Mouse (Mus musculus): ENCODE results near the gene Rpap3.

DNA sequence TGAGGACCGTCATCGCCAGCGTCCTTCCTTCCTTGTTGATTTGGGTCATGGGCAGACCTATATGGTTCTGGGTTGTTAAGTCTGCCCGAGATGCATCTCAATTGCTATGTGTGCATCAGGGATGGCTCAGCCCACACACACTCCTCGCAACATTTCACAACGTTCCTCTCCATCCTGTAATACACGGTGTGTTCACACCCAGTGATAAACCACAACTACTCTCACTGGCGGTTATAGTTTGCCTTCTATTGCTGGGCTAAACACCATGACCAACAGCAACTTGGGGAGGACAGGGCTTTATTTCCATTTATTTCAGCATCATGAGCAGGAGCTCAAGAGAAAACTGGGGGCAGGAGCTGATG, 46.9 kb downstream of the Rpap3 start:
- TF ChIP-seq CTCF (conservative IDR thresholded peaks at IDR 0.05 in 1 of 2, IDR thresholded peaks at IDR 0.05 in 1 of 2; ENCODE audit: low read depth in 2 of 2, low read length in 2 of 2) (no peak), ZKSCAN1 (IDR thresholded peaks at IDR 0.05; ENCODE audit: borderline replicate concordance, low read depth, low read length) (no peak), CHD1 (IDR thresholded peaks at IDR 0.05; ENCODE audit: low read depth, low read length) (no peak), MEF2A (IDR thresholded peaks at IDR 0.05; ENCODE audit: borderline replicate concordance, low read depth, low read length) (no peak), JUND (conservative IDR thresholded peaks at IDR 0.05; ENCODE audit: low read depth, low read length) (no peak), POLR2A (IDR thresholded peaks at IDR 0.05; ENCODE audit: low read depth, low read length) (no peak)
